Mouse (Mus musculus) kidney, adult 18-20 months (tissue): ENCODE results near the gene Imp4.

Experiments used
- DNase-seq: peaks from one replicate; pipeline ENCODE4 v3.0.0; 2021

The Imp4 gene

DNA sequence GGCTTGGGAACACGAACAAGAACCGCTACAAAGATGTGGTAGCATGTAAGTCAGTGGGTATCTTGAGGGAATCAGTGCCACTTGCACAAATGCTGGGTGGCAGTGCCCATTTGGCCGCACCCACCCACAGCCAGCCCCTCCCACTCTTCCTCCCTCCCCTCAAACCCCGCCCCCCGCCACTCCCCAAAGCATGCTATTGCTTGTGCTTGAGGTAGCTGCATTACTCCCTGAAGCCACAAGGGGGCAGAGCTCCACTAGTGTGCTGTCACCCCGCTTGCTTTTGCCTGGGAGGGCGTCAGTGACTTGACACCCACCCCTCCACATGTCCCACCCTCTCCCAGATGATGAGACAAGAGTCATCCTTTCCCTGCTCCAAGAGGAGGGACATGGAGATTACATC is 23.1 kb downstream of the Imp4 start:
- peak; percentile 49 for DNase-seq

DNA sequence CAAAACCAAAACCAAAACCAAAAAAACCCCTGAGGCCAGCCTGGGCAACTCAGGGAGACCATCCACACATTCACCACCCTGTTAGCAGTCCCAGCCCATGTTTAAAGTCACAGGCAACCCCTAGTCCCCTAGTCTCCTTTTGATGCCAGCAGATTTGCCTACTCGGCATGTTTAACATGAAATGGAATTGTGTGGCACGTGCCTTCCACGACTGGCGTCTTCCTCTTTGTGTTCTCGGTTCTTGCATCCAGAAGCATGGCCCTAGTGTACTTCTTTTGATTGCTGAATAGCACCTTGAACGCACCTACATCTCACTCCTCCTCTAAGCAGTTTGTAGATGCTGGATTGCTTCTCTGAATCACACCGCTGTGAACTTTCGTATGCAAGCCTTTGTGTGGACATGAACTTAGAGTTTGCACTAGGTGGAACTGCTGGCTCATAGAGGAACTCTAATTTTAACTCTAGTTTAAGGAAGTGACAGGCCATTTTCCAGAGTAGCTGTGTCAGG is 24.7 kb downstream of the Imp4 start:
- DNase-seq, result no peak

DNA sequence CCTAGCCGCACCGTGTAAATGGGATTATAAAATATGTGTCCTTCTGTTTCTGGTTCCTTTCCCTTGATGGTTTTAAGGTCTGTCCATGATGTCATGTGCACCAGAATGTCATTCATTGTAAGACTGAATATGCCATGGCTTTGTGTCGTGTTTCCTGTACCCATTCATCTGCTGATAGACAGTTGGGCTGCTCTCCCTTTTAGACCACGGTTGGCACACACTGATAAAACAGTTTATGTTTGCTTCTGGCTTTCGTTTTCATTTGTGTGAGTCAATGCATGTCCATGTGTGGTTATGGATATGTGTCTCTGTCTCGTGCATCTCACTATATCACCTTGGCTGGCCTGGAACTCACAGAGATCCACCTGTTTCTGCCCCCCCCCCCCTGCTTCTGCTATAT is 25.8 kb downstream of the Imp4 start:
- no peak for DNase-seq

DNA sequence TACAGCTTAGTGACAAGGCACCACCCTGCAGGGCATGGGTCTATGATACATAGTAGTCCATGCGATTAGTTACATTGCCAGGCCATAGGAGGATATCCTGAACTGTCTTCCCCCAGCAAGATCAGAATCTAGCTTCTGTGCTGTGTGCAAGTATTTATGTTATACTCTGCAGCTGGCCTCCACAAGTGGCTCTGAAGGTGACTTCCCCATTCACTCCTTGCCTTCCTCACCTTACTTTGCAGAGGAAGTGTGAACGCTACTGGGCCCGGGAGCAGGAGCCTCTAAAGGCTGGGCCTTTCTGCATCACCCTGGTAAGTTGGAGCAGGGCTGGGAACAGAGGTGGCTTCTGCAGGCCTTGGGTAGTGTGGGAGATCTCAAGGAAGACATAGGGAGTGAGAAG is 28.4 kb downstream of the Imp4 start:
- DNase-seq, result no peak

DNA sequence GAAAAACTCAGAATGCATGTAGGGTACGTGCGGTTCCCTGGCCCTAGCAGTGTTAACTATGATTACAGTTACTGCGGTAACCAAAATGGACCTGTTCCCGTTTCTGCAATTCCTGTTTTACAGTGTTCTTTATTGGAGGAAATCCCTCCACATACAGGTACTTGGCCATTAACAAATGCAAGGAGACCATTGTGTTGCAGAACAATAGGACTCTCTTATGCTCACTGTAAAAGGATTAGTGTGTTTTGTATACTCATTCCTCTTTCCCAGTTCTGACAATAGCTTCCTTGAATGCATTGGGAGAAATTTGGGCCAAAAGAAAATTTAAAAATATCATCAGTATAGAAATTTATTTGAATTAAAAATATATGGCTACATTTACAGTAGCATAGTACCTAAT is 28.8 kb downstream of the Imp4 start:
- DNase-seq, result no peak

GRCm38 (mm10) chr1:34469801-34470200 is 30.1 kb downstream of the Imp4 start:
- no peak for DNase-seq

GRCm38 (mm10) chr1:34472427-34473300 is 33.0 kb downstream of the Imp4 start:
- peak; percentile 48 for DNase-seq

GRCm38 (mm10) chr1:34478891-34479655 is 39.4 kb downstream of the Imp4 start:
- DNase-seq, result no peak

DNA sequence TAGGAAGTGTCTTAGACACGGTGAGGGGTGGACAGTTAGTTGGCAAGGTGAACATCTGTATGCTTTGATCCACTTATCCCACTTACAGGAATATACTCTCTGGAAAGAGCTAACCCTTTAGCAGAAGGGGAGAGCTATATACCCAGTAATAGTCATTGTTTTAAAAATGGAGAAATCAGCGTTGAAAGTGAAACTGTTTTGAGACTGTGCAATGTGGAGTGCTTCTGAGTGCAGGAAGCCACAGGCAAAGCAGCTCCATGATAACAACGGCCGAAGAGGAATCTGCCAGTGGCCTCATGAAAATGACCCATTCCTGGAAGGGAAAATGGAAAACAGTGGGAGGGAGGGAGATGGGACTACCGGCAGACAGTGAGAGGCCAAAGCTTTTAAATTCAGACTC is 41.1 kb downstream of the Imp4 start:
- DNase-seq, result no peak

- no peak for DNase-seq
Measured at GRCm38 (mm10) chr1:34481920-34482669, 42.4 kb downstream of the Imp4 start.

GRCm38 (mm10) chr1:34484470-34484869 is 44.8 kb downstream of the Imp4 start:
- DNase-seq, result no peak

GRCm38 (mm10) chr1:34485461-34486188 is 46.0 kb downstream of the Imp4 start:
- peak; percentile 54 for DNase-seq

GRCm38 (mm10) chr1:34487383-34487782 is 47.7 kb downstream of the Imp4 start:
- no peak for DNase-seq

- DNase-seq, result no peak
Measured at GRCm38 (mm10) chr1:34489852-34490541, 50.3 kb downstream of the Imp4 start.

- DNase-seq, result no peak
Measured at GRCm38 (mm10) chr1:34491480-34491879, 51.8 kb downstream of the Imp4 start.
